Mouse (Mus musculus) E14TG2a.4 (cell line): ENCODE results near the gene Josd1.

Experiments
- CTCF ChIP-seq: conservative IDR thresholded peaks from 2 replicates; pipeline ENCODE4 v1.5.1; 2014; ENCODE audit warnings: low read length
- NANOG ChIP-seq: IDR thresholded peaks from 2 replicates; pipeline ENCODE4 v1.6.1; 2014; ENCODE audit warnings: borderline replicate concordance, low read length, mixed read lengths
- POU5F1 ChIP-seq: IDR thresholded peaks from 2 replicates; pipeline ENCODE4 v1.6.1; 2014; ENCODE audit warnings: low read length, borderline replicate concordance

DNA sequence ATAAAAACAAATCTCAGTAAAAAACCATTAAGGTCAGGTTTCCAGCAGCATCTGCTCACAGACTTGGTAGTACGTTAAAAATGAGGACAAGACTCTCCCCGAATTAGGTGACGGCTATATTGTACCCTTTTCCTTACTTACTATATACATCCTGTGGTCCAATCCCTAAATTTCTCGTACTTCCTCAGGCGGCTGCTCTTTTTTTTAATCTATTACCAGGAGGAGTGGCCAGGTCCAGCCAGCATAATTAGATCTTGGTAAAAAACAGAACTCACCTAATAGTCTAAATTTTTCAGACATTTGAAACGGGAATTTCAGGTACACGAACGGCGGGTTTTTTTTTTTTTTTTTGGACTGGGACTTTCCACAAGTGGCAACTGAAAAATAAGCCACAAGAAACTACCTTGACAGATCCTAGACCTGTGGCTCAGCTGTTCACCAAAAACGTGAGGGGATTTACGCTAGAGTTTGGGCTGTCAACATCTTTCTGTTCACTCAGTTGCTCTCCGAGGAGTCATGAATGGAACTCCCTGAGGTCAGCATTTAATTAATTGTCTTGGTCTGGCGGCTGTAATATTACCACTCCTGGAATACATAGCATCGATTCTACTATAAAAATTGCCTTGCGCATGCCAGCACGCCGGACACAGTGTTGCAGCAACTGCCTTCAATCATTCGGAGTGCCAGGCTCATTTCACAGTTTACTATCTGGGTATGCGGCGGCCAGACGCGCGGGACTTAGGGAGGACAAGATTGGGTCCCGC, 2.1 kb upstream of the Josd1 start:
- TF ChIP-seq CTCF (no peak), NANOG (no peak), POU5F1 (no peak)
